Mouse (Mus musculus) heart, adult 2 months (tissue): Measurements from ENCODE around the gene Soat1. TPM values are rescaled to one million over a fixed set of nuclear protein-coding genes. Genes with fewer than 3 reads are reported as not detected.

ENCODE experiments used
- DNase-seq, 2 experiments: peaks; one replicate each; pipeline ENCODE4 v3.0.0; 2021
- H3K27ac ChIP-seq: fragments of 200-600 bp; 2 replicates; pipeline ENCODE4 v1.8.1; 2022
- H3K27me3 ChIP-seq: fragments of 200-500 bp; 2 replicates; pipeline ENCODE4 v1.6.1; 2012; ENCODE audit warnings: mild to moderate bottlenecking, low read length, inconsistent platforms, mixed read lengths; ENCODE audit not compliant: control insufficient read depth, insufficient read depth
- H3K36me3 ChIP-seq: fragments of 200-500 bp; 2 replicates; pipeline ENCODE4 v1.6.1; 2012; ENCODE audit warnings: low read length, inconsistent platforms; ENCODE audit not compliant: control insufficient read depth, insufficient read depth
- H3K4me1 ChIP-seq: fragments of 200-500 bp; 2 replicates; pipeline ENCODE4 v1.6.1; 2011; ENCODE audit warnings: low read length; ENCODE audit not compliant: control insufficient read depth, insufficient read depth
- H3K4me3 ChIP-seq: fragments of 200-600 bp; 2 replicates; pipeline ENCODE4 v1.8.1; 2022
- H3K79me2 ChIP-seq: fragments of 200-500 bp; replicated peaks from 2 replicates; pipeline ENCODE4 v1.6.1; 2012; ENCODE audit warnings: mild to moderate bottlenecking, inconsistent platforms, low read length, moderate library complexity, mixed read lengths; ENCODE audit not compliant: control insufficient read depth, insufficient read depth
- H3K9ac ChIP-seq: fragments of 200-500 bp; 2 replicates; pipeline ENCODE4 v1.6.1; 2012; ENCODE audit warnings: low read depth, mild to moderate bottlenecking, control low read depth, inconsistent platforms, low read length, mixed read lengths
- CTCF ChIP-seq: fragments of 200-600 bp; IDR thresholded peaks from 2 replicates; pipeline ENCODE4 v1.8.1; 2022; ENCODE audit warnings: antibody characterized with exemption, mild to moderate bottlenecking, moderate library complexity
- EP300 ChIP-seq: fragments of 200-500 bp; IDR thresholded peaks from 2 replicates; pipeline ENCODE4 v1.6.1; 2011; ENCODE audit warnings: low read depth, low read length, control low read depth; ENCODE audit not compliant: insufficient read depth
- POLR2A ChIP-seq: fragments of 200-500 bp; IDR thresholded peaks from 2 replicates; pipeline ENCODE4 v1.6.1; 2011; ENCODE audit warnings: mild to moderate bottlenecking, low read depth, low read length, control low read depth; ENCODE audit not compliant: insufficient read depth
- WGBS: fragments of 180-500 bp; shearing (Covaris S2); methylation state at CpG from one replicate; pipeline ENCODE4 v1.1.7; 2018; 5-methylcytosine and 5-hydroxymethylcytosine counted together
- intact Hi-C: fragments of 180-260 bp; cut with DNase I; formaldehyde crosslinking; loops from one replicate; pipeline ENCODE4 v1.15.1; 2025
- polyA plus RNA-seq: library from polyadenylated mRNA; depleted of rRNA; stranded (reverse); fragments of >200 nt; gene quantifications from 2 replicates; pipeline ENCODE4 v1.2.3, GENCODE M21; 2012
- total RNA-seq, 2 experiments: library from RNA; stranded (reverse); gene quantifications; 2 replicates each; pipeline ENCODE4 v1.2.3; 2021

The Soat1 gene
- total and polyA plus RNA-seq, 3 experiments, result 5.6 to 8.2 (median 7.1) TPM

- no peak overlapping the region for H3K4me3 ChIP-seq
- no peaks in the 10 kb centered on the region for H3K4me1 ChIP-seq
- no peak overlapping the region for H3K27ac ChIP-seq
- H3K36me3 ChIP-seq, result no peaks in the 10 kb centered on the region
- no peak overlapping the region for H3K9ac ChIP-seq
- TF ChIP-seq CTCF (no peak), EP300 (no peak), POLR2A (no peak)
- 85% methylated on average over 6 of the region's 6 CpGs for WGBS
- intact Hi-C loops, result no loop called here
- H3K79me2 ChIP-seq, result no peaks in the 10 kb centered on the region
- DNase-seq, result no peak
- H3K27me3 ChIP-seq, result no peaks in the 10 kb centered on the region
Measured at GRCm38 (mm10) chr1:156428434-156428833, 45.7 kb downstream of the Soat1 start.

- Histone ChIP-seq H3K79me2 (no peaks in the 10 kb centered on the region), H3K27me3 (no peaks in the 10 kb centered on the region), H3K9ac (no peak overlapping the region), H3K4me1 (peaks cover 1% of the 10 kb centered on the region), H3K4me3 (no peak overlapping the region), H3K36me3 (no peaks in the 10 kb centered on the region), H3K27ac (no peak overlapping the region)
- intact Hi-C loops, result loop anchor here (1.0 kb wide), 1 partner anchor 26 kb away; no protein-coding TSS in a partner anchor
- TF ChIP-seq POLR2A, result no peak
- TF ChIP-seq EP300, result no peak
- TF ChIP-seq CTCF, result no peak
- 90% methylated on average over 4 of the region's 4 CpGs for WGBS
- no peak for DNase-seq
Measured at GRCm38 (mm10) chr1:156425746-156426145, 48.4 kb downstream of the Soat1 start.

GRCm38 (mm10) chr1:156424054-156424453 is 50.1 kb downstream of the Soat1 start:
- no peak overlapping the region for H3K4me3 ChIP-seq
- intact Hi-C loops, result no loop called here
- no peaks in the 10 kb centered on the region for H3K79me2 ChIP-seq
- DNase-seq, result no peak
- H3K4me1 ChIP-seq, result peaks cover 1% of the 10 kb centered on the region
- no peak overlapping the region for H3K27ac ChIP-seq
- H3K9ac ChIP-seq, result no peak overlapping the region
- TF ChIP-seq CTCF (no peak), EP300 (no peak), POLR2A (no peak)
- H3K27me3 ChIP-seq, result no peaks in the 10 kb centered on the region
- no peaks in the 10 kb centered on the region for H3K36me3 ChIP-seq
- WGBS, result 84% methylated on average over 3 of the region's 3 CpGs

- TF ChIP-seq CTCF (no peak), POLR2A (no peak), EP300 (no peak)
- no peaks in the 10 kb centered on the region for H3K27me3 ChIP-seq
- DNase-seq, result no peak
- no peaks in the 10 kb centered on the region for H3K36me3 ChIP-seq
- WGBS, result 78% methylated on average over 6 of the region's 6 CpGs
- H3K79me2 ChIP-seq, result no peaks in the 10 kb centered on the region
- H3K4me1 ChIP-seq, result peaks cover 1% of the 10 kb centered on the region
- H3K27ac ChIP-seq, result no peak overlapping the region
- no peak overlapping the region for H3K9ac ChIP-seq
- intact Hi-C loops, result no loop called here
- H3K4me3 ChIP-seq, result no peak overlapping the region
Measured at GRCm38 (mm10) chr1:156423493-156423892, 50.6 kb downstream of the Soat1 start.

- no peaks in the 10 kb centered on the region for H3K79me2 ChIP-seq
- H3K36me3 ChIP-seq, result no peaks in the 10 kb centered on the region
- peaks cover 1% of the 10 kb centered on the region for H3K4me1 ChIP-seq
- intact Hi-C loops, result no loop called here
- no peak overlapping the region for H3K27ac ChIP-seq
- no peak overlapping the region for H3K9ac ChIP-seq
- WGBS, result 59% methylated on average over 6 of the region's 6 CpGs
- H3K4me3 ChIP-seq, result no peak overlapping the region
- no peaks in the 10 kb centered on the region for H3K27me3 ChIP-seq
- DNase-seq, result no peak
- no peak for TF ChIP-seq POLR2A
Measured at GRCm38 (mm10) chr1:156422856-156423255, 51.3 kb downstream of the Soat1 start.

- peak within 1 kb of the TSS; percentile 40 for H3K9ac ChIP-seq
- peak; percentile 88 to 91 for DNase-seq
- intact Hi-C loops, result no loop called here
- H3K27me3 ChIP-seq, result no peaks in the 10 kb centered on the region
- no peak for TF ChIP-seq EP300
- TF ChIP-seq POLR2A, result peak; percentile 62
- peak; percentile 33 for TF ChIP-seq CTCF
- H3K36me3 ChIP-seq, result no peaks in the 10 kb centered on the region
- peak within 1 kb of the TSS; percentile 12 for H3K27ac ChIP-seq
- peak within 1 kb of the TSS; percentile 56 for H3K4me3 ChIP-seq
- WGBS, result under 1% methylated on average over 44 of the region's 44 CpGs
- no peaks in the 10 kb centered on the region for H3K79me2 ChIP-seq
- peaks cover 1% of the 10 kb centered on the region for H3K4me1 ChIP-seq
Measured at GRCm38 (mm10) chr1:156420671-156421297, 53.3 kb downstream of the Soat1 start, which contains the start of gene Axdnd1. Gene Axdnd1 (minus strand): TSS chr1:156421159.
